Mouse (Mus musculus) adrenal gland, postnatal 14 days (tissue): ENCODE data around the gene Cep63. TPM values are rescaled to one million over a fixed set of nuclear protein-coding genes. Genes with fewer than 3 reads are reported as not detected.

ENCODE experiments used
- DNase-seq: peaks from one replicate; pipeline ENCODE4 v3.0.0; 2021; ENCODE audit warnings: mixed read lengths
- total RNA-seq: library from RNA; stranded (reverse); gene quantifications from 2 replicates; pipeline ENCODE4 v1.2.3, GENCODE M21; 2021

Gene Cep63
- total RNA-seq, 1 experiment from 2014 or later = 40.3 TPM

- DNase-seq = no peak
Observed at GRCm38 (mm10) chr9:102631589-102632147, 5.3 kb upstream of the Cep63 start.

- DNase-seq = no peak
Observed at GRCm38 (mm10) chr9:102629052-102629451, 2.7 kb upstream of the Cep63 start.

- no peak for DNase-seq
Observed at GRCm38 (mm10) chr9:102627442-102627841, 1.1 kb upstream of the Cep63 start.

GRCm38 (mm10) chr9:102626839-102627225, 498 bp upstream of the Cep63 start:
- DNase-seq = no peak

GRCm38 (mm10) chr9:102625401-102625982, 842 bp downstream of the Cep63 start:
- DNase-seq = no peak

- DNase-seq = no peak
Observed at GRCm38 (mm10) chr9:102623581-102623980, 2.8 kb downstream of the Cep63 start.

GRCm38 (mm10) chr9:102622876-102623275, 3.5 kb downstream of the Cep63 start:
- no peak for DNase-seq

GRCm38 (mm10) chr9:102622192-102622857, 4.0 kb downstream of the Cep63 start:
- DNase-seq = peak; percentile 65

- DNase-seq = no peak
Observed at GRCm38 (mm10) chr9:102621385-102621784, 4.9 kb downstream of the Cep63 start.

- DNase-seq = no peak
Observed at GRCm38 (mm10) chr9:102616267-102616666, 10.1 kb downstream of the Cep63 start.

- no peak for DNase-seq
Observed at GRCm38 (mm10) chr9:102615071-102615470, 11.3 kb downstream of the Cep63 start.

GRCm38 (mm10) chr9:102609221-102609620, 17.1 kb downstream of the Cep63 start:
- no peak for DNase-seq

- no peak for DNase-seq
Observed at GRCm38 (mm10) chr9:102607471-102607870, 18.9 kb downstream of the Cep63 start.

- no peak for DNase-seq
Observed at GRCm38 (mm10) chr9:102605162-102605561, 21.2 kb downstream of the Cep63 start.

- no peak for DNase-seq
Observed at GRCm38 (mm10) chr9:102601666-102602065, 24.7 kb downstream of the Cep63 start.

GRCm38 (mm10) chr9:102601187-102601586, 25.1 kb downstream of the Cep63 start:
- no peak for DNase-seq

- DNase-seq = no peak
Observed at GRCm38 (mm10) chr9:102595662-102596436, 30.5 kb downstream of the Cep63 start.

- no peak for DNase-seq
Observed at GRCm38 (mm10) chr9:102594667-102595393, 31.5 kb downstream of the Cep63 start.

- DNase-seq = no peak
Observed at GRCm38 (mm10) chr9:102587347-102587746, 39.0 kb downstream of the Cep63 start.

- no peak for DNase-seq
Observed at GRCm38 (mm10) chr9:102581921-102582469, 44.3 kb downstream of the Cep63 start.

- no peak for DNase-seq
Observed at GRCm38 (mm10) chr9:102577480-102577879, 48.9 kb downstream of the Cep63 start.

- DNase-seq = no peak
Observed at GRCm38 (mm10) chr9:102572888-102573287, 53.4 kb downstream of the Cep63 start.
